Mouse (Mus musculus) liver, embryonic 16.5 days (tissue): Measurements from ENCODE around the gene Invs. TPM values are rescaled to one million over a fixed set of nuclear protein-coding genes. Genes with fewer than 3 reads are reported as not detected.
"Not testable (repeated sequence)": the region's sequence is repeated elsewhere in the genome, so short reads cannot be mapped to it uniquely, and the experiment has no call there.

Experiments used
- ATAC-seq: fragments of 200-750 bp; cut with Nextera tagmentation; 2 replicates; pipeline ENCODE4 v1.8.0; 2017; ENCODE audit warnings: low read depth, mild to moderate bottlenecking, moderate number of reproducible peaks, moderate library complexity
- H3K27ac ChIP-seq: fragments of 300-500 bp; sonication (generic); 2 replicates; pipeline ENCODE4 v1.5.1; 2014; ENCODE audit warnings: mild to moderate bottlenecking, low read length
- H3K27me3 ChIP-seq: fragments of 300-500 bp; sonication (generic); 2 replicates; pipeline ENCODE4 v1.6.1; 2014; ENCODE audit warnings: low read depth, low read length, mixed read lengths; ENCODE audit not compliant: control insufficient read depth, insufficient read depth
- H3K36me3 ChIP-seq: fragments of 300-500 bp; sonication (generic); 2 replicates; pipeline ENCODE4 v1.6.1; 2014; ENCODE audit warnings: mild to moderate bottlenecking; ENCODE audit not compliant: control insufficient read depth, insufficient read depth
- H3K4me1 ChIP-seq: fragments of 300-500 bp; sonication (generic); 2 replicates; pipeline ENCODE4 v1.6.1; 2014; ENCODE audit warnings: low read depth, low read length, mixed read lengths; ENCODE audit not compliant: control insufficient read depth
- H3K4me2 ChIP-seq: fragments of 300-500 bp; sonication (generic); 2 replicates; pipeline ENCODE4 v1.6.1; 2014; ENCODE audit warnings: low read depth, low read length, mixed read lengths
- H3K4me3 ChIP-seq: fragments of 300-500 bp; sonication (generic); 2 replicates; pipeline ENCODE4 v1.5.1; 2014; ENCODE audit warnings: low read depth, mild to moderate bottlenecking, low read length
- H3K9ac ChIP-seq: fragments of 300-500 bp; sonication (generic); 2 replicates; pipeline ENCODE4 v1.6.1; 2014; ENCODE audit warnings: low read depth, low read length
- H3K9me3 ChIP-seq: fragments of 300-500 bp; sonication (generic); replicated peaks from 2 replicates; pipeline ENCODE4 v1.6.1; 2016; ENCODE audit warnings: low read length; ENCODE audit not compliant: control insufficient read depth
- WGBS: fragments of 180-500 bp; shearing (Covaris S2); extraction: QIAGEN DNeasy Blood & Tissue Kit; methylation state at CpG from one replicate; pipeline ENCODE4 v1.1.7; 2014; ENCODE audit not compliant: insufficient replicate concordance; 5-methylcytosine and 5-hydroxymethylcytosine counted together
- polyA plus RNA-seq: library from polyadenylated mRNA; unstranded; fragments of >200 nt; fragmentation: Nextera tagmentation; extraction: Ambion mirVana; gene quantifications from 2 replicates; pipeline ENCODE4 v1.2.1, GENCODE M21; 2015

Invs gene
- polyA plus RNA-seq, 1 experiment from 2014 or later: 1.9 TPM

DNA sequence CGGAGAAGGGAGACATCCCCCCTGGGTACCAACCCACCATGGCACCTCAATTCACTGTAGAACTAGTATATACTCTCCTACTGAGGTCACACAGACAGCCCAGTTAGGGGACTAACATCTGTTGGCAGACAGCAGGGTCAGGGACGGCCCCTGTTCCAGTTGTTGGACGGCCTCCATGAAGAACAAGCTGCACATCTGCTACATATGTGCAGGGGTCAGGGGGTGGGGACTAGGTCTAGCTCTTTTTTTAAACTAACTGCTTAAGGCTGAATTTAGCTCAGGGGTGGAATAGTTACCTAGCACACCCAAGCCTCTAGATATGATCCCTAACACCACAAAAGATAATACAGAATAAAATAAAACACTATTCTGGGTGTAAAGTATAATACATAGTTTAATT, 82.8 kb downstream of the Invs start:
- Histone ChIP-seq H3K9me3 (no peaks in the 10 kb centered on the region), H3K4me1 (no peaks in the 10 kb centered on the region), H3K4me2 (no peak overlapping the region), H3K36me3 (no peaks in the 10 kb centered on the region), H3K27me3 (no peaks in the 10 kb centered on the region), H3K9ac (no peak overlapping the region), H3K27ac (no peak overlapping the region), H3K4me3 (no peak overlapping the region)
- no peak for ATAC-seq
- WGBS: 64% methylated on average over 3 of the region's 3 CpGs

GRCm38 (mm10) chr4:48371037-48371436, 91.5 kb downstream of the Invs start:
- no peaks in the 10 kb centered on the region for H3K9me3 ChIP-seq
- no peak overlapping the region for H3K4me3 ChIP-seq
- H3K27ac ChIP-seq: no peak overlapping the region
- no peak overlapping the region for H3K9ac ChIP-seq
- no peak for ATAC-seq
- H3K36me3 ChIP-seq: no peaks in the 10 kb centered on the region
- no peaks in the 10 kb centered on the region for H3K4me1 ChIP-seq
- no peaks in the 10 kb centered on the region for H3K27me3 ChIP-seq
- no peak overlapping the region for H3K4me2 ChIP-seq
- WGBS: 44% methylated on average over 1 of the region's 1 CpGs

GRCm38 (mm10) chr4:48380940-48381339, 101.4 kb downstream of the Invs start:
- Histone ChIP-seq H3K36me3 (no peaks in the 10 kb centered on the region), H3K27me3 (no peaks in the 10 kb centered on the region), H3K9me3 (no peaks in the 10 kb centered on the region), H3K4me3 (no peak overlapping the region), H3K27ac (no peak overlapping the region), H3K9ac (no peak overlapping the region), H3K4me2 (no peak overlapping the region), H3K4me1 (no peaks in the 10 kb centered on the region)
- WGBS: 3% methylated on average over 2 of the region's 2 CpGs
- no peak for ATAC-seq

DNA sequence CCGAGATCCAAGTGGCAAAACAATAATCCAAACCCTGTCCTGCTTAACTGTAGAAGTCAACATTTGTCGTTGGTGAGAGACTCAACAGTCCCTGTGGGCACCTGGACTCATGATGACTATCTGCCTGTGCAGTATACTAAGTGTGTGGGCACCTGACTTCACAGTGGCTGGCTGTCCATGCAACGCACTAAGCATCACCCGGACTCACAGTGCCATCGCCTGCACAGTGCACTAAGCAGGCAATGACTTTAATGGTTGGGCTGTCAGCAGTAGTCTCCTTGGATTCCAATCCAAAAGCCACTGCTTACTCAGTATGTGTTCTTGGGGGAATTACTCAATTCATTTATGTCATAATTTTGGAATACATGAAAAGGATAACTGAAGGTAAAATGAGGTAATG, 102.9 kb downstream of the Invs start:
- no peaks in the 10 kb centered on the region for H3K9me3 ChIP-seq
- 72% methylated on average over 5 of the region's 5 CpGs for WGBS
- H3K4me3 ChIP-seq: no peak overlapping the region
- H3K4me2 ChIP-seq: no peak overlapping the region
- no peak for ATAC-seq
- H3K4me1 ChIP-seq: no peaks in the 10 kb centered on the region
- no peak overlapping the region for H3K27ac ChIP-seq
- H3K36me3 ChIP-seq: no peaks in the 10 kb centered on the region
- H3K27me3 ChIP-seq: no peaks in the 10 kb centered on the region
- H3K9ac ChIP-seq: no peak overlapping the region

GRCm38 (mm10) chr4:48396949-48397348, 117.4 kb downstream of the Invs start:
- H3K4me2 ChIP-seq: no peak overlapping the region
- no peaks in the 10 kb centered on the region for H3K9me3 ChIP-seq
- 55% methylated on average over 3 of the region's 3 CpGs for WGBS
- no peaks in the 10 kb centered on the region for H3K4me1 ChIP-seq
- ATAC-seq: no peak
- no peaks in the 10 kb centered on the region for H3K36me3 ChIP-seq
- H3K27me3 ChIP-seq: no peaks in the 10 kb centered on the region
- H3K9ac ChIP-seq: no peak overlapping the region
- no peak overlapping the region for H3K4me3 ChIP-seq
- no peak overlapping the region for H3K27ac ChIP-seq

DNA sequence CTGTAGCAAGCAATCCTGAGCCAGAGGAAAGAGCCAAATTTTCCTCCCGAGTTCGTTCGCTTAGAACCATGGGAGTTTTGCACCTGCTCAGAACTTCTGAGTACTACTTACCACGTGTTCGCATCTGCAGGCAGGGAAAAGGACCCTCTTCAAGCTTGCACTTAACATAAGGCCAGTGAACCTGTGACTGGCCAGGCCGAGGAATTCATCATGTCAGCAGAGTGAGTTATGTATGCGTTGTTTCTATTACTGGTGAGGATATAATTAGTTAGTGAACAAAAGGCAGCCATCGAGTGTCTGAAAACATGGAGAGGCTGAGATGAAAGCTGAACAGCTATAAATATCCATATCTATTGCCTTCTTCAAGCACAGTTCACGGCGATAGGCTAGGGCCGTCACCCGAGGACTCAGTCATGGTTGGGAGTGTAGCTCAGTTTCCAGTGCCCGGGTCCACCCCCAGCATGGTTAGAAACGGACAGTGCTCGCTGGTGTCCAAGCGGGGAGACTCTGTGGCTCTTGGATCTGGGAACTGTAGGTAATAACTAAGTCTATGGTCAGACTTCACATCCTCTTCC, 123.6 kb downstream of the Invs start:
- Histone ChIP-seq H3K4me2 (no peak overlapping the region), H3K4me1 (no peaks in the 10 kb centered on the region), H3K36me3 (no peaks in the 10 kb centered on the region), H3K9me3 (no peaks in the 10 kb centered on the region), H3K4me3 (no peak overlapping the region), H3K27me3 (no peaks in the 10 kb centered on the region), H3K27ac (no peak overlapping the region), H3K9ac (no peak overlapping the region)
- WGBS: 76% methylated on average over 16 of the region's 16 CpGs
- no peak for ATAC-seq

DNA sequence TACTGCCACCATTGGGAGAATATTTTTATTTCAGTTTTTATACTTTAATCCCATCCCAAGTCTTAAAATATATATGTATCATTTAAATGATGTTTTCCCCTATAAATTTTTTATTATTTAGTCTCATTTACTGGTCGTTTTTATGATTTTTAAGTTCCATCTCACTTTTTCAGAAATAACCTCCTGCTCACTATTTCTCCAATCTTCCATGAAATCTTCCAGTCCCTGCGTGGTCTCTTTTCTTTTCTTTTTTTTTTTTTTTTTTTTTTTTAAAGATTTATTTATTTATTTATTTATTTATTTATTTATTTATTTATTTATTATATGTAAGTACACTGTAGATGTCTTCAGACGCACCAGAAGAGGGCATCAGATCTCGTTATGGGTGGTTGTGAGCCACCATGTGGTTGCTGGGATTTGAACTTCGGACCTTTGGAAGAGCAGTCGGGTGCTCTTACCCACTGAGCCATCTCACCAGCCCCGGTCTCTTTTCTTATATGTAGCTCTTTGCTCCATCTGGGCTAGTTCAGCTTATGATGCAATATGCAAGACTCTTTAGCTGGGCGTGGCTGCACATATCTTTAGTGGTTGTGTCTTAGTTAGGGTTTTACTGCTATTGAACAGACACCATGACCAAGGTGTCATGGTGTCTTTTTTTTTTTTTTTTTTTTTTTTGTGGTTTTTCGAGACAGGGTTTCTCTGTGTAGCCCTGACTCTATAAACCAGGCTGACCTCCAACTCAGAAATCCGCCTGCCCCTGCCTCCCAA, 126.3 kb downstream of the Invs start:
- H3K27me3 ChIP-seq, H3K4me3 ChIP-seq, H3K9ac ChIP-seq, H3K4me2 ChIP-seq, H3K36me3 ChIP-seq, H3K27ac ChIP-seq, H3K4me1 ChIP-seq, ATAC-seq, H3K9me3 ChIP-seq: not testable (repeated sequence)
- 62% methylated on average over 9 of the region's 10 CpGs for WGBS

DNA sequence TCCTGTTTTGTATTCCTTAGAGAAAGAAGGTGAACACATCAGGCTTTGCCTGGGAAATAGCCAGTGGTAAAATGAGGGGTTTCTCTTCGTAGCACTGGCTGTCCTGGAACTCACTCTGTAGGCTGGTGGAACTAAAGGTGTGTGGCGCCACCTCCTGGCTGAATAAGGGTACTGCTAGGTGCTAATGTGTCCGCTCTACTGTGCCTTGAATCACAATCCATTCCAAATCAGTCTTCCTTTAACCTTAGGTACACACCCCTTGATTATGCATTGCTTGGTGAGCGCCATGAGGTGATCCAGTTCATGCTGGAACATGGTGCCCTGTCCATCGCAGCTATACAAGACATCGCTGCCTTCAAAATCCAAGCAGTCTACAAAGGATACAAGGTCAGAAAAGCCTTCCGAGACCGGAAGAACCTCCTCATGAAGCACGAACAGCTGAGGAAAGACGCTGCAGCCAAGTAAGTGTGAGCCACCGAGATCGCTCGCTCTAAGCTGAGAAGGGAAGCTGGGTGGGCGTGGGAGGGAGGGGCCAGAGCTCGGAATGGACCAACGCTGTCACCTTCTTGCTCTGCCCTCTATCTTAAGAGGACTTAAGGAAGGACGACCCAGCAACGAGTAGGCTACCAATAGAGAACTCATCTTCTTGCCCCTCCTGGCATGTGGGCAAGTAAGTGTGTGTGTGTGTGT, 127.9 kb downstream of the Invs start:
- Histone ChIP-seq H3K4me2 (0 out of 2 replicates have a peak overlapping the region, but pooled peaks have one; percentile 20), H3K9me3 (no peaks in the 10 kb centered on the region), H3K4me1 (no peaks in the 10 kb centered on the region), H3K9ac (no peak overlapping the region), H3K27me3 (no peaks in the 10 kb centered on the region), H3K36me3 (no peaks in the 10 kb centered on the region), H3K4me3 (no peak overlapping the region), H3K27ac (no peak overlapping the region)
- WGBS: 40% methylated on average over 18 of the region's 18 CpGs
- no peak for ATAC-seq

- Histone ChIP-seq H3K27me3 (no peaks in the 10 kb centered on the region), H3K9ac (no peak overlapping the region), H3K4me2 (no peak overlapping the region), H3K9me3 (no peaks in the 10 kb centered on the region), H3K36me3 (no peaks in the 10 kb centered on the region), H3K4me1 (no peaks in the 10 kb centered on the region; the same call in 1 of the 2 replicates), H3K4me3 (no peak overlapping the region), H3K27ac (no peak overlapping the region)
- WGBS: 39% methylated on average over 8 of the region's 8 CpGs
- ATAC-seq: no peak
These were observed 133.9 kb downstream of the Invs start for GRCm38 (mm10) chr4:48413473-48413872.
